Mouse (Mus musculus) heart, postnatal 4 days (tissue): ENCODE data around the gene Osbpl10. TPM values are rescaled to one million over a fixed set of nuclear protein-coding genes. Genes with fewer than 3 reads are reported as not detected.

Source experiments
- DNase-seq: peaks from one replicate; pipeline ENCODE4 v3.0.0; 2021
- total RNA-seq, 2 experiments: library from RNA; stranded (reverse); gene quantifications; 2 replicates each; pipeline ENCODE4 v1.2.3; 2021

The Osbpl10 gene
- total RNA-seq, 2 experiments from 2014 or later: 5.7 to 6.1 TPM

DNA sequence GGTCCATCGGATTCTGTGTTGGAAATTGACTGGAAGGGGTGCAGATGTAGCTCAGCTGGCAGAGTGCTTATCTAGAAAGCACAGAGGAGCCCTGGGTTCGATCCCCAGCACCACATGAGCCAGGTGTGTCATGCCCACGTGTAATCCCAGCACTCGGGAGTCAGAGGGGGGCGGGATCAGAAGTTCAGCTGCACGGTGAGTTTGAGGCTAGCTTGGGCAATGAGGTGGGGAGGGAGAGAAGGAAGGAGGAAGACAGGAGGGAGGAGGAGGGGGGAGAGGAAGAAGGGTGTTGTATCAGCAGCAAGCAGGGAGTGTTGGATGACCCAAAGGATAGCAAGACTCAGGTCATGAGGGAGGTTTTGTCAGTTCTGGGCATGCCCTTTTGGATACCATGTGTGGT lies 55.9 kb downstream of the Osbpl10 start:
- no peak for DNase-seq

DNA sequence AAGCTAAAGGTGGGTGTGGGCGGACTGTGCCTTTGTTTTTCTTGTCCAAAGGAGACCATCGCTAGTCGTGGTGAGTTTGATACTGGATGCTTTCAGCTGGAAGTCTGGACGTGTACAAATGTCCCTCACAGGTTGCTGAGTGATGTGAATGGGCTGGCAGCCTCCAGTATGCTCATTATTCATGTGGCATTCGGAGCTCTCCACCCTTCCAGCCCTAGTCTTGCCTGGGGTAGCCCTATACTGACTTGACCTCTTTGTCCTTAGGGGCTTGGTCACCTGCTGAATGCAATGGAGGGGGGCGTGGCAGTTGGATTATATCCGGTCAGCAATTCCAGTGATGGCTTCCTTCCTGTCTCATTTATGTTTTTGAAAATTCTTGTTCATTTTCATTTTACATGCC lies 56.4 kb downstream of the Osbpl10 start:
- DNase-seq: no peak

GRCm38 (mm10) chr9:115038215-115038614 lies 59.8 kb downstream of the Osbpl10 start:
- DNase-seq: no peak

- no peak for DNase-seq
Observed at GRCm38 (mm10) chr9:115038686-115039085, 60.3 kb downstream of the Osbpl10 start.

DNA sequence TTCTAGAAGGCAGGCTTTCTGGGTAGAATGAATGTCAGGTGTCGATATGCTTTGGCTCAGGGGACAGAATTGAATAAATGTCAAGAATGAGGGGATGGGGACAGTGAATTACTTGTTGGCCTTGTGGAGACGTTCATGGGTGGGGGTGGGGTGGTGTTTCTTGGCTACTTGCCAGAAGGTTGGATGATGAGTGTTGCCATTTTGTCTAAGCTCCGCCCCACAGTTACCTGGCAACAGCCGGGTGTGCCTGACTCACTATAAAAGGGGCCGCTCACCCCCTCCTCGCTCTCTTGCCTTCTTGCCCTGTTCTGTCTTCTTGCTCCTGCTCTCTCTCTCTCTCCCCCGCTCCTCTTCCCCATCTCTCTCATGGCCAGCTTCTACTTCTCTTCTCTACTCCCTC lies 60.9 kb downstream of the Osbpl10 start:
- DNase-seq: no peak

DNA sequence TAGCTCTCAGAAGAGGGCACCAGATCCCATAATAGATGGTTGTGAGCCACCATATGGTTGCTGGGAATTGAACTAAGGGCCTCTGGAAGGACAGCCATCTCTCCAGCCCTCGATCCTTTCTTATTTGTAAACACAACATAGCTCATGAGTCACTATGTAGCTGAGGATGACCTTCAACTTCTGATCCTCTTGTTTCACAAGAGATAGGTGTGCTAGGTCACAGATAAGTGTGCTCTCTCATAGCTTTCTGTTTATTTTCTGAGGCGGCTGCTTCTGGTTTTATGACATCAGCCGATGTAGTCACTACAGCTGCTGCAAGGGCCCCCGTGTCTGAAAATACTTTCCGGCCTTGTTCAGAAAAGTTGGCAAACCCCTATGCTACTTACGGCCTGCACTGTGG lies 64.2 kb downstream of the Osbpl10 start:
- no peak for DNase-seq

- no peak for DNase-seq
Observed at GRCm38 (mm10) chr9:115042971-115043706, 64.8 kb downstream of the Osbpl10 start.

DNA sequence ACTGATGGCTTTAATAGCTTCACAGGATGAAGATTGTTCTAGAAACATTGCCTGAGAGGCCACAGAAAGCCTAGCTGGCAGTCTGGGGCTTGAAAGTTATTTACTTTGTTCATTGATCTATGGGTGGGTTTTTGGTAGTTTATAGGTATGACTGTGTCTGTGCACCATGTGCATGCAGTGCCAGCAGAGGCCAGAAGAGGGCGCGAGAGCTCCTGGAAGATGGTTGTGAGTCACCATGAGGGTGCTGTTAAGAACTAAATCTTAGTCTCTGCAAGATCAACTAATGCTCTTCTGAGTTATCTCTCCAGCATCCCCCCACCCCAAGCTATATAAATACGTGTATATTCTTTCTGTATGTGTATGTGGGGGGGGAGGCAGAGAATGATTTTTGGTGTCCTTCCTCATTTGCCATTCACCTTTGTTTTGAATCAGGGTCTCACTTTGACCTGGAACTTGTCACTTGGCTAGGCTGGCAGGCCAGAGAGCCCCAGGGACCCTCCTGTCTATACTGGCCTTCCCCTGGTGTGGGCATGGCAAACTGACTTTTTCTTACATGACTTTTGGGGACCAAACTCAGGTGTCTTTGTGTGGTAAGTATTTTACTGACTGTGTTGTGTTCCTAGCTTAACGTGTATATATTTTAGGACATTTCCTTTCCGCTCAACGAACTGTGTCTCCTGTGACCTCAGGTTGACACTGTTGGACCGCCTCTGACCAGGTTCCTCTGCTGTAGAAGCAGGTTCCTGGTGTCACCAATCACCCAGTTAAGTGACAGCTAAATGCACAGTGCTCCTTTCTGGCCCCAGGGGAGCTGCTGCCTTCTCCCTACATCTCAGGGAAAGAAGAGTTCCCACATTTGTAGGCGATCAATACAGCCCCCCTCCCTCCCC lies 65.8 kb downstream of the Osbpl10 start:
- peak; percentile 37 for DNase-seq

DNA sequence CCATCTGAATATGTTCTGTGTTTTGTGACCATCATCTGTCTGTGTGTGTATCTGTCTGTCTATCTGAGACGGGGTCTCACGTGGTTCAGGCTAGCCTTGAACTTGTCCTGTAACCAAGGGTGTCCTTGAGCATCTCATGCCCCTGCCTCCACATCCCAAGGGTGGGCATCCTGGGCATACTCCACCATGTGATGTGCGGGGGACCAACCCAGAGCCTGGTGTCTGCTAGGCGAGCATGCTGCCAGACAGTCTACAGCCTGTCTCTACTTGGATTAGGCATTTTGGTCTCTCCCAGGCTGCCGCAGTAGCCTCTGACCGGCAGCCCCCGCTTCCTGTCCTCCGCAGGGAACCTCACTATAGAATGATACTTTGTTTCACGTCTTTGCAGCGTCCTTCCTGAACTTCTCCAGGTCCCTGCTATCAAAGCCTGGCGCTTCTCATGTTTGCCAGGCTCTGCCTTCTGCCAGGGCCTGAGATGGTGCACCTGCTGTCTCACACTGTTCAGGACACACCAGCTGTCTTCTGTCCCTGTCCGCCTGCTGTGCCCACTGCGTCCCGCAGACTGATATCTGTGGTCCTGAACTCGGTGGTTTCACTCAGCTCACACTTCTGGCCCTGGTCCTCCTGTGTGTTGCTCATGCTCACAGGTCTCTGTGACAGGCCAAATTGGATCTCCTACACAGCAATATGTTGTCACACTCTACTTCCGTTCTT lies 66.9 kb downstream of the Osbpl10 start:
- DNase-seq: no peak

GRCm38 (mm10) chr9:115046701-115047100 lies 68.3 kb downstream of the Osbpl10 start:
- no peak for DNase-seq

DNA sequence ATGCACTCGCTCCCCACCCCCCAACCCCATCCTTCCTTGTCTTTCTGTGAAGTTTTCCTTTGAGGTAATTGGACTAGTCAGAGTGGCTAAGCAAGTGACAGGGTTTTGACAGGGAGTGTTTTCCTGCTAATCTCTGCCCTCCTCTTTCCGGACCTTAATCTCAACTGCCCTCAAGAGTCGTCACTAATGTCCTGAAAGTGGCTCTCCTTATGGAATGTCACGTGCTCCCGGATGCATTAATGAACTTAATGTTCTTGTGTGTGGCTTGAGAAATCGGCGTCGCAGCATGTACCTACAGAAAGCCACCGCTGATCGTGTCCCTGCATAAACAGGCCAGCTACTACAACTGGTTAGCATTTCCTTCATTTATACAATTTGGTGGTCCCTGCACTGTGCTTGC lies 70.0 kb downstream of the Osbpl10 start:
- DNase-seq: no peak

GRCm38 (mm10) chr9:115048861-115049260 lies 70.5 kb downstream of the Osbpl10 start:
- DNase-seq: no peak

- DNase-seq: peak; percentile 67
Observed at GRCm38 (mm10) chr9:115049981-115050720, 71.8 kb downstream of the Osbpl10 start.

- no peak for DNase-seq
Observed at GRCm38 (mm10) chr9:115051976-115052375, 73.6 kb downstream of the Osbpl10 start.

DNA sequence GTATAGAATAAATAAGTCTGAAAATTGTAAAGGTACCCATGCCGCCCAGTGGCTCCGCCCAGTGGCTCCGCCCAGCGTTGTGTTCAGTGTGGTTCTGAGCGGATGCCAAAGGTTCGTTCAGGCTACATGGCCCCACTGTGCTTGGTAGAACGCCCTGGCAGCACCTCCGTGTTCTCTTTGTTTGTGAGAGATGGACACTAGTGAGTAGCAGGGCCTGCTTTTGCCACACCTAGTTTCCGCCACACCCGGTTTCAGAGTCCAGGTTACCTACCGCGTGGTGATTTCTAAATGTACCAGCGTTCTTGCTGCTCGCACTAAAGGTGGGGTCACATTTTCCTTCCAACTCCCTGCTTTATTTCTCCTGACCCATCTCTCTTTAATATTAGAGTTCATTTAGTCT lies 75.4 kb downstream of the Osbpl10 start:
- no peak for DNase-seq

GRCm38 (mm10) chr9:115055041-115055830 lies 76.9 kb downstream of the Osbpl10 start:
- DNase-seq: peak; percentile 24

DNA sequence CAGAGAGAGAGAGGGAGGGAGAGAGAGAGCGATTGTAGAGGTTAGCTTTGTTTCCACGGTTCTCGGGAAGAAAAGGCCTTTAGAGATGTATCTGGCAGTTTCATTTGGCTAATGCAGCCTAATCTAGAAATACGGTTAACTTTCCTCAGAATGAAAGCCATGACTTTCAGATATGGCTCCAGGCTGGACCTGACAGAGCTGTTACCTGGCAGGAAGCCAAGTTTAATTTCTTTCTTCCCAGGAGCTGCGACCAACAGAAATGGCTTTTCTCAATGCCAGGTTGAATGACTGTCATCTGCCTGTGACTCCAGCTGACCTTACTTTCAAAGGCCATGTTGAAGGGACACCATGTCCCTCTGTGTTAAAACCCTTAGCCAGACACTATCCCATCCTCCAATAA lies 80.4 kb downstream of the Osbpl10 start:
- DNase-seq: no peak

GRCm38 (mm10) chr9:115064834-115065233 lies 86.5 kb downstream of the Osbpl10 start:
- DNase-seq: no peak

GRCm38 (mm10) chr9:115067071-115067470 lies 88.7 kb downstream of the Osbpl10 start:
- DNase-seq: no peak

- no peak for DNase-seq
Observed at GRCm38 (mm10) chr9:115075191-115075590, 96.8 kb downstream of the Osbpl10 start.

GRCm38 (mm10) chr9:115088295-115088993 lies 110.1 kb downstream of the Osbpl10 start:
- DNase-seq: peak; percentile 76
